Mouse (Mus musculus): ENCODE measurements at regions not wholly inside any gene's neighbourhood (a gene's known extent, or its start where the extent isn't known, plus 50 kb on each side); places are given as distances from the start of the nearest gene placed in this dataset.
"Not testable (repeated sequence)": the region's sequence is repeated elsewhere in the genome, so short reads cannot be mapped to it uniquely, and the experiment has no call there.

DNA sequence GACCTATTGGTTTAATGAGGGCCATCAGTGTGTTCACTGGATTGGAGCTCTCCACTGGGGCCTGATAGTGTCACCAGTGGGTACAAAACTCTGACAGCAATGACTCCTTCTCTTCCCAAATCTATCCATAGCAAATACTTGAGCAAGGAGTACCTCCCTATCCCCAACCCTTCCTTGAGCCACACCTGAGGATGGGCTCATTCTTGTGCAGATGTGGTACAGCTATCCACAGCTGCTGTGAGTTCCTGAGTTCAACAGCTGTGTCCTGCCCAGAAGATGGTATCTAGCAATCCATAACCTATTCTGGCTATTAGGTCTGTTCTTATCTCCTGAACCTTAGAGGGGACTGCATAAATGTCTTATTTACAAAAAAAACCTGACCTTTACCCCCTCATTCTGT lies 148.7 kb upstream of the Cwc22 start:
- DNase-seq (ENCODE audit: low read depth, low spot score): no peak

DNA sequence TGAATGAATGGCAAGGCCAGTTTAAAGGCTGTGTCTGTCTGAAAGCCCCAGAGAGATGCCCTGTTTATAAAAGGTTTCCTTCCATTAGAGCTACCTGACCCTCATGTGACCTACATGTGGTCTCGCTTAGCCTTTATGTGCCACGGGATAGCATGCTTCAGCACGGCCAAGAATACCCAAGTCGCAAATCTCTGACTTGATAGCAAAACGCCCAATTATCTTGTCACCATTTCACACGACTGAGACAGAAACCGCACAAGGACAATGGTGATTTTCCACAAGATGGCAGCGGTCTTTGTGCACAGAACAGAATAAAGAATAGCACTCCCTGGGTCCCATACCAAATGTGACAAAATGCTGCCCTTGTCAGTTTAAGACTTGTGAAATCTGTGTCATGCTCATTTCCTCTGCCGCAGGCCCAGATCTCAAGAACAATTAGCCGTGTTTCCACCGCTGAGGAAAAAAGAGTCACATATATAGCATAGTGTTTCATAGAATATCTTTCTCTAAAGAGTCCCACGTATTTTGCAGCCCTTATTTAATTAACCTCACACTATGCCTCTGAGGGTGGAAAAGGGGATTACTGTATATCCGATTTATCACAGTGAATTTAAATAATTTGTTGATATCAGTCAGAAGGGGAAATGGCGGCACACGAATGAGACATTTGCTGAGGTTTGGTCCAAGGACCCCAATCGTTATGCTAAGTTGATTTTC lies 118.3 kb upstream of the Cwc22 start:
- DNase-seq (ENCODE audit: low read depth, low spot score): no peak

DNA sequence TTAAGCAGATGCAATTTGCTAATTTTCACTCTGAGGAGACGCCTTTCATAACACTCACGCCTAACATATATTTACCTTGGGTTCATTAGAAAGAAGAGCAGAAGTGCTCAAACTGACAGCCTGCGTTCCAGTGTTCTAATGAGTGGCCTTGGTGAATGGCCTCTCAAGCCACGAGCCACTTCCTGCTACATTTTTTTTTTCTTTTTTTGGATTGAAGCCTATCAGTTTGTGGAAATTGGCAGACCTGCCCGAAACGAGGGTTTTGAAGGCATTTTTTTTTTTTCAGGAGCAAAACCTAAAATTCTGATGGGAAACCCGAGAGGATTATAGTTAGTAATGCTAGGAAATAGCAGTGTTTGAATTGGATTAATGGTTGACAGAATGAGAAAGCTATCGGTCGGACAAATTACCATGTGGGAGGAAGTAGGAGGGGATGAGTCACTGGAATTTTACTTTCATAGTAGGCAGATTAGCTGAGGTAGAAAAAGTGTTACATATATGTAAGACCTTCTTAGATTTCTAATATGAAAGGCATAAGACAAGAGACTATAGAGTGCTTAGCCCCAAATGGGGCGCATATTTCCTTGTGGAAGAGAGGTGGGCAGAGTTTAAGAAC lies 113.7 kb upstream of the Cwc22 start:
- no peak for DNase-seq (ENCODE audit: low read depth, low spot score)

DNA sequence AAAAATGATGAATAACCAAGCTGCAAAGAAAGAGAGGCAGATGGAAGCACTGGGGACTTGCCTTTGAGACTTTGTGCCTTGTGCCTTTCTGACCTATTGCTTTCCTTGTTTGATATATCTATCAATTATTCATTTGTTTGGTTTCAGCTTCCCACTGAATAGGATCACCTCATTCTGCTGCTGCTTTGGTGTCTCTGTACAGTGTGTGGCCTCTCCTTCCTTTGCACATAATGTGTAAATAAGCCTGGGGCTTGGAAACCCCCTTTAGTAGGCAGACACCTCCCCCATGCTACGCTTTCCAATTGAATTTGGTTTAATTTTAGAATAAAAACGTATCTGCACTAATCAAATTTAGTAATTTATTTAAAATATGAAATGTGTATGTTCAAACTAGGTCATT lies 112.8 kb upstream of the Cwc22 start:
- DNase-seq (ENCODE audit: low read depth, low spot score): no peak

DNA sequence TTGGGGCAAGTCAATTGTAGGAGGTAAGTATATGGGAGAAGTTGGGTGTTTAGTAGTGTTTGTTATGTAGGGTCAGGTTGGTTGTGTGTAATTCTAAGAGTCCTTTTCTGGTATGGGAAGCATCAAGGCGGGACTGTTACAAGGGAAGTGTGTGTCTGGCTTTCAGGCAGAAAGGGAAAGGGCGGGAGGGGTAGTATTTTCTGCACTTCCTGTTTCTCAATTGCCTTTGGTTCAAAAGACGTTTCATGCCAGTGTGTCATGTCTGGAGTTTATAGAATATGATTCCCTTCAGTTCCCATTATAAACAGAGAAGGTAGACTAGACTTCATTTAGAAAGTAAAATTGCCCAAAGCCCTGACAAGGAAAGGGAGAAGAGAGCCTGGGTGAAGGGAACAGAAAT lies 107.7 kb upstream of the Cwc22 start:
- no peak for DNase-seq (ENCODE audit: low read depth, low spot score)

DNA sequence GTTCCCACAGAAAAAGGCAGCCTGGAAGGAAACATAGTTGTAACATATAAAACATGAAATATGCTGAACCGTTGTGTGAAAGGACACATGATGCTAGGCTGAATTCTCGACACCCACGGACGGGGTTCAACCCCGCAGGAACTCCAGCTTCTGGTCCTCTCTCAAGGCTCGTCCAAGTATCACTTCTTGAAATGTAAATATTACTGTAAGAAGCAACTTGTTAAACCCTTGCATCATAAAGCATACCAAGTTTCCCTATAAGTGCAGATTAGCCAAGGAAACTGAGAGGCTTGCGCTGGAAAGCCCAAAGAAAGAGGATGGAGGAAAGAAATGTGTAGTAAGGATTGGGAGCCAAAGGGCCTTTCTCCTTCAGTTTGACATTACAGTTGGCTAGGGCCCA lies 104.4 kb upstream of the Cwc22 start:
- DNase-seq (ENCODE audit: low read depth, low spot score): no peak

DNA sequence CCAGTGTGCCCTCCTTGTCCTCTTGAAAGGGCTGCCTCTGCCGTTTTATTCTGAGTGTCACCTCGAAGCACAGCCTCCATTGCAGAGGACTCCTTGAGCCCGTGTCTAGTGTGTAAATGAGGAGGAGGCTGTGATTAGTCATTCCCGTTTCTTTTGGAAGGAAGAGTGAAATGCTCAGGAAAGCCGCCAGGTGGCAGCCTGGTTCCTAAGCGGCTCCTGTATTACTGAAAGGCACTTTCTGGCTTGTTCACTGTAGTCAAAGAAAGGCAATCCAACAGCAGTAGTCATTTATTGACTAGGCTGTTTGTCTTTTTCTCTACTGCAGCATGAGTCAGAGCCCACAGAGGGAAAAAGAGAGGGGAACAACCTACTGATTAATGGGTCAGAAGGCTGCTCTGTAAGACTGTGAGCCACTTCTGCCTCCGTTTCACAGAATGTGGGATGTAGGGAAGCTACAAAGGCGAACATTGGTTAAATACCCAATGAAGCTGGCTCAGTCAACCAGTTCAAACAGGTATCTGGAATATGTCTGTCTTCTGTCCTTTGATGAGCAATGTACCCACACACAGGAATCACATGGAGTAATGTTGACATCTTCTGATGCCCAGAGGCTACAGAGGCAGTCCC lies 103.2 kb upstream of the Cwc22 start:
- DNase-seq (ENCODE audit: low read depth, low spot score): no peak

DNA sequence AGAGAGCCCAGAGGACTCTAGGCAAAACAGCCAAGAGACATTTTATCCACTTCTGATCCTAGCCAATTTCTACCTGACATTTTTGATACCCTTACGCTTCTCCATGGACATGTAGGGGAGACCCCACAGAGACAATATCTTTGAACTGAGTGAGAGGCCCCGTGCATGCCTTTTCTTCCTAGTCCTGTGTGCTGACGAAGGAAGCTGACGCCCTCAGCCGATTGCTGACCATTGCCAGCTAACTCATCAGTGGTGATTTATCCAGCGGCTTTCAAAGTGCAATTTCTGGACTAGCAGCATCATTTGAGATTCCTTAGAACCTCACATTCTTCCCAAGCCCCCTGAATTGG lies 102.5 kb upstream of the Cwc22 start:
- no peak for DNase-seq (ENCODE audit: low read depth, low spot score)

DNA sequence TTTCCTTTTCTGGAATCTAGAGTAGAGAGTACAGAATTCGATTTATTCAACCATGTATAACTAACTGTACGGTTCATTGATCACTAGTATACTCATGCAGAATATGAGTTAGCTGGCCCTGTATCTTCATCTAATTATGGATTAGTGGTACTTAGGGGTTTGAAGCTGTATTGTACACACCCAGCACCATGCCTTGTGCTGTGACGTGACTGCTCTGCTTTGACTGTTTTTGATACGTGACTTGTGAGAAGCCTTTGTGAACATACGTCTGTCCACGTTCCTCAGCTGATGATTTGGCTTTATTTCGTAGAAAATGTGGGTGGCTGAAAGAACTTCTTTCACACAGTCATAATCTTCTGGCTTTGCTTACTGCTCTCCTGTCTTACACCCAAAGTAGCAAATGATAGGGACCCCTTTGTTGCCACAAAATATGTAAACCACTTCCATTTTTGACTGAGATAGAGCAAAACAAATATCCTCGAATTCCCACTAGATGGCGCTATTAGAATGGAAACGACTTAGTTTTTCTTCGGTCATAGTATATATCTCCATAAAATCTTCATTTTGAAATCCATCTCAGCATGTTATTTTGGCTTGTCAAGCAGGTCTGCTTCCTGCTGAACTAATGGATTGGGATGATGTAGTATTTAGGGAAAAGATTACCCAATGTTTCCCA lies 102.0 kb upstream of the Cwc22 start:
- no peak for DNase-seq (ENCODE audit: low read depth, low spot score)

DNA sequence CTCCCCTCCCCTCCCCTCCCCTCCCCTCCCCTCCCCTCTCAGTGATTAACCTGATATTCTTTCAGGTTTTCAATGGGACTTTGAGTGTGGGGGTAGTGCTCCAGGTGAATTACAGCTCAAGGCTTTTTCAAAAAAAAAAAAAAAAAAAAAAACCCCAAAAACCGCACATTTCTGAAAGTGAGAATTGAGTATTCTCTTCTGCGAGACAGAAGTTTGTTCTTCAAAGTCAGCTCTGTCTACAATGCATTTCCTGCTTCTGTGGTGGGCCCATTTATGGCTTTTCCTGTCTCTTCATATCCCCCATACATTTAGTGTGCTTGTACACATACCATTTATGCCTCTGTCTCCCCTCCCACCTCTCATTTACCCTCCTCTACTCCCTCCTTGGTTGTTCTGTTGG lies 81.1 kb upstream of the Cwc22 start:
- DNase-seq (ENCODE audit: low read depth, low spot score): no peak

DNA sequence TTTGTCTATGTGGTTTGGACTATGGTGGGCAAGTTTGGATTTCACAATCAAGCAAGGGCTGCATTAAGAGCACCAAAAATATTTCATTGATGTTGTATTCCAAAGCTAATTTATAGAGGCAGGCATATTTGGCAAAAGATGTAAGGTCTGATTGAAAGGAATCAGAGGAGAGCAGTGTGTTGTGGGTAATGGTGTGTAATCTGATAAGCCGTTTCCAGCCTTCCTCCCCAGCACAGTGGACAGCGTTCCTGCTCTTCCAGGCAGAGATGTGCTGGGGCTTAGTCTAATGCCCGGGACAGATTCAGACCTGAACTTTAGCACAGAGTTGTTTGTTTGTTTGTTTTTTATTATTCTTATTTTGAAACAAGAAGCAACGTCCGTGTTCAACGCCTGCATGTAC lies 80.6 kb upstream of the Cwc22 start:
- peak; percentile 4 for DNase-seq (ENCODE audit: low read depth, low spot score)

DNA sequence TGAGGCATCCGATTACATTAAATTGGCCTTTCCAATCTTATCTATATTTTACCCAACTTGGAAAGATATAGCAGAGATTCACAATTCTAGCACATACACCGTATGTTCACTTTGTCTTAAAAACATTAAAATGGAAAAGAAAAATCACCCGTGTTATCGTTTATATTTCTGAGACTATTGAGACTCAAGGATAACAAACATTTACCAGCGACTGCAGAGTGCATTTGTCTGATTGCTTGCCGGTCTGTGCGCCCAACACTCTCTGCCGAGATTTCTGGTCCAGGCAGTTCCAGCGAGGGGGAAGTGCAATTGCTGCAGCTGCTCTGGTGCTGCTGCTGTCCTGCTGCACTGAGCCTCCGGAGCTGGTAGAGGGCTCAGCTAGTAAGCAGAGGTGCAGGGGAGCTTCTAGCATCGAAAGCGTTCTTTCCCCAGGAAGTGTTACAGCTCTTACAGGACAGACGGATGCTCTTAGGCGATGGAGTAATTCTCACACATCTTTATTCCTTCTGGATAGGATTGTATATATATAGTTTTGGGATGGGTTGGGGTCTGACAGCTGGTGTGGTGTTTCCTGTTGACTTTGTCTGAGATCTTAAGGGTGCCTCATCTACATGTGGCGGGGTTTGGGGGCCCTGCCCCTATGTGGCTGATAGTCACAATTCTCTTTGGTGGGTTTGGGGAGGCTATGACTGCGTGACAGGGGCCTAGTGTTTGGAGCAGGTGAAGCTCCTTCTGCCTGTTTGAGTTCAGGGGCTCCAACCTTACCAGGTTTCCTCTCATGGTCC lies 79.7 kb upstream of the Cwc22 start:
- peak; percentile 6 for DNase-seq (ENCODE audit: low read depth, low spot score)

DNA sequence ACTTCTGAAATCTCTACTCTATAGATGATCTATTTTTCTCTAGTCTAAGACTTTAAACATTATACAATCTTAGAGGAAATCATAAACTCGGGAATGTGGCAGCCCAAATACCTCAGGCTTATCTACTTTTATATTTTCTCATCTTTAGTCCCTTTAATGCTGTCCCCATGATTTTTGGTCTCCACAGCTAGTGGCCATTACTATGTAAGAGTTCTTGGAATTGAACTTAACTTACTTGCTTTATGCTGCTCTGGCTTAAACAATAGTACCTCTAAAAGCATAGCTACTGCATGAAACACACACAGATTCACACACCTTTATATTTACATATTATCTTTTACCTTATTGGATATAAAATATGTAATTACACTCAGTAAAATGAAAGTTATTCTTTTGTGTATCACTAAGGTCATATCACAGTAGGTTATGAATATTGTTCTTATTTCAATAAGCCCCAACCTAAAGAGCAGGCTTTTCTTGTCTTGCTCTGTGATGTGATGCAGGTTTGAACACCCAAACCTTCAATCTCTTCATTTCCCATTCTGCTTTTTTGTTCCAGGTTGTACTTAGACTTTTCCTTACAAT lies 78.9 kb upstream of the Cwc22 start:
- no peak for DNase-seq (ENCODE audit: low read depth, low spot score)

DNA sequence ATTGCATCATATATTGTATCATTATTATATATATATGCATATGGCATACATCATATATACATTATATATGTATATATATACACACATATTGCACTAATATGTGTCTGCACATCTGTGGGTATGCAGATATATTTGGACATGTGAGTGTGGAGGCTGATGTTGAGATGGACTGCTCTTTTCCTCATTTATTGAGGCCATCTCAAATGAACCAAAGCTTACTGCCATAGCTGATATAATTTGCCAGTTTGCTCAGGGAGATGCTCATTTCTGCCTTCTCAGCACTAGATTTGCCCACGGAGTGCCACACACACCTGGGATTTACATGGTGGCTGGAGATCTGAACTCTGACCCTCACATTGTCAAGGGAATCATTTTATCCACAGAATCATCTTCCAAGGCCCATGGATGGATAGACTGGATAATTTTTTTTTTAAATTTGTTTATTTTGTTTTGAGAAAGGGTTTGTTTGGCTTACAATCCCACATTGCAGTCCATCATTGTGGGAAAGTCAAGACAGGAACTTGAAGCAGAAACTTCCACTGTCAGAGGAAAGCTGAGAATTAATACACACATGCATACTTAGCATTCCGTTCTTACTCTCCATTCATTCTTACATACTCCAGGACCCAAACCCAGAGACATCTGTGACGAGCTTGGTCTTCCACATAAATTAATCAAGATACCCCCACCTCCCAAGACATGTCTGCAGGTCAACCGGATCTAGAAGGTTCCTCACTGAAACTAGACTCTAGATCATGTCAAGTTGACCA lies 77.9 kb upstream of the Cwc22 start:
- DNase-seq (ENCODE audit: low read depth, low spot score): no peak

DNA sequence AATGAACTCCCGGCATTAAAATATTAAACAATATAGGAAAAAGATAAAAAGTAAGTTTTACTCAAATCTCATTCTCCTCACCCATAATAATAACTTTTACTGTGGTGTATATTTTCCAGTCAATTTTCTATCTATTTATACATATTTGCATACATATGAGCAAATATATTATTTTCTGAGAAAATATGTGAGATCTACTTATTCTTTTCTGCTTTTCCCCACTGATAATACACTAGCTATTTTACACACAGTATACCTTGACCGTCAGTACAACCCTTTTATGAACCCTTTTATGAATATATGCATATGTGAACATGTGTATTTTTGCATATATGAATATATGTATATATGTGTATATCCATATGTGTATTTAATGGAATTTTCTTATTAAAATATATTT lies 77.2 kb upstream of the Cwc22 start:
- DNase-seq (ENCODE audit: low read depth, low spot score): no peak

DNA sequence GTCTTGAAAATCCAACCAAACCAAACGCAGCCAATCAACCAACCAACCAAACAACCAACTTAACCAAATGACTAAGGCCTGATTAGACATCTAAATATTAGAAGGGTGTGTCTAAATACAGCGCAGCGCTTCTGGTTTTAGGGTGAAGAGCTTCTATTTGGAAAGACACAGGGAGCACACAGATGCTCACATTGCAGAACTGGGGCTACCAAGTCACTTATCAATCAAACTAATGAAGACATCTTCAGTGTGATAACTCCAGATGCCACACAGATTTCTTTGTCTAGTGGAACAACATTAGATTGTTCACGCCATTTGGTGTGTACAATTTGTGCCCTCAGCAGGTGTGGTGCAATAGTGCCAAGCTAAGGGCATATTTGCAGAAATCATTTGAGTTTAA lies 76.6 kb upstream of the Cwc22 start:
- peak; percentile 8 for DNase-seq (ENCODE audit: low read depth, low spot score)

DNA sequence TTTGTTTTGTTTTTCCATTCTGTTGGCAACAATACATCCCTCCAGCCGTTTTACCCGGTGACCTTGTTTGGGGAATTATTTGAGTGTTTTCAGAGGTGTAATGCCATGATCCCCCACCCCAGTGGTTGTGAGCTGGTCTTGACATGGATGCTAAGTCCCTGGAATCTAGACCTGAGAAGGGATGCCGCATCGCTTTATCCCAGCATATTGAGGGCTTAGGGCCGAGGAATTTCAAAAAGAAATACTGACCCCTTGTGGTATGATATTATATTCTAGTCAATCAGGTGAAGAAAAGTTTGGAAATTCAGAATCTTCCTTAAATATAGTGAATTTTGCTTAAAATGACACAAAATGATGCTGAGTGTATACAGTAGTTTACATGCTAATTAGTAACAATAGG lies 75.7 kb upstream of the Cwc22 start:
- peak; percentile 6 for DNase-seq (ENCODE audit: low read depth, low spot score)

DNA sequence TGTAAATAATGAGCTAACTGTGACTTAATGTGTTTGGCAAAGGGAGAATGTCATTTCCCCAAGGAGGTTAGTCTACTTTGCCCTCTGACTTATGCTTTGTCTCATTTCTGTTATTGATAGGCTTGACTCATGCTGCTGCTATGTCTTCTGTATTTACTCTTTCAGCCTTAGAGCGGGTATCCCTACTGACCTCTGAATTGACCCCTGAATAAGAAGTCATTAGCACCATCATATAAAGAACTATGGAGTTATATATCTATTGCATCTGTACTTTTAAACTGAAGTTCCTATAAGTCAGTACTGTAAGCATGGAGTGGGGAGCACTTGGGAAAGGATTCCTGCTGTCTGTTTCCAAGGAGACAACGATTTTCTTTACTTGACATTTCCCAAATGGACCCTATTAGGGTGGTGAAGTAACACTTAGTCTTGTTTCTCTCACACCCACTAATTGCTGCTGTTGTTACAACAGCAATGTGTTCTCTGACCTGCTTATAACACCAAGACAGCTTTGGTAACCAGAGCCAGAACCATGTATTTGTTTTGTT lies 75.3 kb upstream of the Cwc22 start:
- DNase-seq (ENCODE audit: low read depth, low spot score): peak; percentile 16

DNA sequence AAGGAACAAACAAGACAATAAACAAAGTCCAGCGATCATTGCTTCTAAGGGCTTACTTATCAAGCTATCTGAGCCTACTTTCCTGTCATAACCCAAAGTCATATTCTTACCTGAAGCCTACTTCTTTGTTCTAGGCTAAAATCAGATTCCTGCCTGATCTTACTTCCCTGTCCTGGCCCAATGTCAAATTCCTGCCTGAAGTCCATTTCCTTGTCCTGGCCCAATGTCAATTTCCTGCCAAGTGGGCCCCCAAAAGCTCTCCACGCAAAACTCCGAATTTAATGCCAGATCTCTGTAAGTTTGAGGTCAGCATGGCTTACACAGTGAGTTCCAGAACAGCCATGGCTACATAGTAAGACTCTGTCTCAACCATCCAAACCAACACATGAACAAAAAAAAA lies 74.3 kb upstream of the Cwc22 start:
- no peak for DNase-seq (ENCODE audit: low read depth, low spot score)

DNA sequence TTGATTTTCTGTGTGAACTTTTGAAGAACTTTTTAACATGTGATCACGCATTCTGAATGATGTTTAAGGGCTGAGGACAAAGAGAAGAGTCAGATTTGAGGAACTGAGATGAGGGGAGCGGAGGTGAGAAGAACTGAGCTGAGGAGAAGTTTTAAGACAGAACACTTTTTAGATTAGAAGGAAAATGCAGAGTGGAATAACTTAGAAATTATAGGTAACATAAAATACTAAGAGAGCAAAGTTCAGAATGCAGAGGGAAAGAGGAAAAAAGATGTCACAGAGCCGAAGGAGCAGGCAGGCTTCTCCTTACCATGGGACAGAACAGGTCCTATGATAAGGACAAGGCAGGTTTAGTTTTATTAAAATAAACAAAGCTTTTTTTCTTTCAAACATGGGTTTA lies 73.7 kb upstream of the Cwc22 start:
- DNase-seq (ENCODE audit: low read depth, low spot score): no peak

DNA sequence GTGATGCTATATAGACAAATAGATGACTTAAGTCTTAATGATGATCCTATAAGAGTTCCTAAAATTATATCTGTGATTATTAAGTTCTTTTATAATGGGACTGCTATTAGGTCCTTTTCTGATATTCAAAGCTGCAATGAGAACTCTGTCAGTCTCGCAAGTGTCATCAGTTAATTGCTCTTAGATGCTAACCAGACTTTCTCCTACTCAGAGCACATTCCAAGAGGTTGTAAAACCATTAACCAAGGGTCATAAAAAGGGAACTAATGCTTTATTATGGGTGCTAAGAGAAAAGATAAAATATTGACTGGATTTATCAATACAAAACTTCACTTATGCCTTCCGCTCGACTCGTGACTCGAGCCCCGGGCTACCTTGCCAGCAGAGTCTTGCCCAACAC lies 66.3 kb upstream of the Cwc22 start:
- not testable (repeated sequence) for DNase-seq (ENCODE audit: low read depth, low spot score)

All from c-Kit-negative CD71-positive TER-119-positive erythroid progenitor cells, embryonic 14.5 days (primary cell).